8 mouse cellular contexts compared by ENCODE assay signal in the genomic region with DNA sequence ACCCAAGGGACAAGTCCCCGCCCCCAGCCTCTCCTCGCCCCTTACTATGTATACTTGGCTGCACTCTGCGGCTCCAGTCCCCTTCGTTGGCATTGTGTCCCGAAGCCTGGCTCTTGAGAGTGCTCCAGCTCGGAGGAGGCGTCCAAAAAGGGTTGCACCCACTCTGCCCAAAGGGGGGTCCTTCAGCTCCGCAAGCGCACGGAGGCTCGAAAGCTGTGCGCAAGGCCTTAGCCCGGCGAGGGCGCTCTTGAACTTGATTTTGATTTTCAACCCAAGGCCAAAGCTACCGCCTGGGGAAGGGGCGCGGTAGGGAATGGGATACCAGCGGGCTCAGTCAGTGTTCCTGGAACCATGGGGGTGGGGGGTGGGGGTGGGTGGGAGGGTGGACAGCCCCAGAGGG. TPM values are rescaled to one million over a fixed set of nuclear protein-coding genes. Genes with fewer than 3 reads are reported as not detected.
A peak's percentile ranks its signal among the peaks of the same experiment; 100 is the strongest.
DNase-seq lines count a peak whose midpoint lies in the region; ATAC-seq and TF ChIP-seq lines count a peak whose summit lies in the region.

No protein-coding gene starts in this region.

- peak overlapping the region; percentile 97 for H3K4me2 ChIP-seq in forebrain, postnatal 0 days (ENCODE audit: low read depth)
- peak overlapping the region; percentile 99 for H3K4me2 ChIP-seq in kidney, embryonic 14.5 days (replicated peaks; ENCODE audit: low read depth, low read length)
- H3K4me2 ChIP-seq in lung, embryonic 14.5 days = peak overlapping the region; percentile 99

- H3K27ac ChIP-seq in forebrain, postnatal 0 days (ENCODE audit: low read depth, low read length) = 0 out of 2 replicates have a peak overlapping the region, but pooled peaks have one; percentile 4
- no peak overlapping the region for H3K27ac ChIP-seq in kidney, embryonic 14.5 days (ENCODE audit: low read depth, low read length)
- no peak overlapping the region for H3K27ac ChIP-seq in lung, embryonic 14.5 days (ENCODE audit: low read depth)

- H3K4me3 ChIP-seq in forebrain, postnatal 0 days (ENCODE audit: low read depth, low read length) = peak overlapping the region; percentile 75
- peak overlapping the region; percentile 51 for H3K4me3 ChIP-seq in kidney, embryonic 14.5 days (ENCODE audit: low read length)
- H3K4me3 ChIP-seq in lung, embryonic 14.5 days (ENCODE audit: low read depth, low read length) = peak overlapping the region; percentile 61; the same call in 1 of the 2 replicates

- no peaks in the 10 kb centered on the region for H3K36me3 ChIP-seq in forebrain, postnatal 0 days (ENCODE audit: insufficient read depth)
- no peaks in the 10 kb centered on the region for H3K36me3 ChIP-seq in kidney, embryonic 14.5 days (ENCODE audit: control insufficient read depth, insufficient read depth, low read length)
- no peaks in the 10 kb centered on the region for H3K36me3 ChIP-seq in lung, embryonic 14.5 days (ENCODE audit: insufficient read depth)

- H3K9me3 ChIP-seq in forebrain, postnatal 0 days (ENCODE audit: low read length) = no peaks in the 10 kb centered on the region
- no peaks in the 10 kb centered on the region for H3K9me3 ChIP-seq in kidney, embryonic 14.5 days (ENCODE audit: control insufficient read depth, low read length)
- no peaks in the 10 kb centered on the region for H3K9me3 ChIP-seq in lung, embryonic 14.5 days (ENCODE audit: low read depth, low read length)

- ATAC-seq in forebrain, postnatal 0 days = peak; percentile 70
- ATAC-seq in kidney, embryonic 14.5 days (ENCODE audit: low FRiP score, low TSS enrichment) = peak; percentile 21; the same call in 1 of the 2 replicates
- ATAC-seq in lung, embryonic 14.5 days (ENCODE audit: insufficient read depth) = peak; percentile 22; the same call in 1 of the 2 replicates

- WGBS in forebrain, postnatal 0 days = under 1% methylated on average over 19 of the region's 19 CpGs
- under 1% methylated on average over 19 of the region's 19 CpGs for WGBS in kidney, embryonic 14.5 days
- under 1% methylated on average over 19 of the region's 19 CpGs for WGBS in lung, embryonic 14.5 days

- peaks cover 39% of the 10 kb centered on the region for H3K27me3 ChIP-seq in forebrain, postnatal 0 days (ENCODE audit: insufficient read depth, low read length)
- H3K27me3 ChIP-seq in kidney, embryonic 14.5 days (ENCODE audit: control insufficient read depth, insufficient read depth, low read length) = peaks cover 68% of the 10 kb centered on the region
- H3K27me3 ChIP-seq in lung, embryonic 14.5 days (ENCODE audit: insufficient read depth, low read length) = peaks cover 70% of the 10 kb centered on the region

- TF ChIP-seq CTCF in forebrain, postnatal 0 days (IDR thresholded peaks at IDR 0.05; ENCODE audit: low read depth) = peak; percentile 74
- TF ChIP-seq CTCF in lung, embryonic 14.5 days (IDR thresholded peaks at IDR 0.05; ENCODE audit: low read depth) = peak; percentile 61

- H3K9ac ChIP-seq in forebrain, postnatal 0 days = no peak overlapping the region
- H3K9ac ChIP-seq in kidney, embryonic 14.5 days (ENCODE audit: low read depth, low read length) = no peak overlapping the region
- H3K9ac ChIP-seq in lung, embryonic 14.5 days = no peak overlapping the region

- peaks cover 8% of the 10 kb centered on the region for H3K4me1 ChIP-seq in forebrain, postnatal 0 days (ENCODE audit: insufficient read depth)
- H3K4me1 ChIP-seq in kidney, embryonic 14.5 days (ENCODE audit: control insufficient read depth, insufficient read depth, low read length) = peaks cover 22% of the 10 kb centered on the region
- 0 out of 2 replicates have a peak, but pooled peaks cover 7% of the 10 kb centered on the region for H3K4me1 ChIP-seq in lung, embryonic 14.5 days (ENCODE audit: insufficient read depth)

- DNase-seq in cerebellum, postnatal 36 days = peak; percentile 39 to 42
- DNase-seq in cerebellum, adult 9-11 months = no peak
- DNase-seq in adrenal gland, adult 2 months = peak; percentile 63
- DNase-seq in forebrain, postnatal 0 days = peak; percentile 90
- peak; percentile 89 for DNase-seq in lung, embryonic 14.5 days
- DNase-seq in retina, postnatal 1 day = peak; percentile 75
- DNase-seq in B cell, adult 2 months = no peak

RNA-seq across cellular contexts. Expression of gene Elfn1, which starts 0.5 kb away (rescaled TPM):
- 10 to 100 TPM in 1 of 2 experiments, under 1 TPM in 1; 0.35 to 25.4 TPM for total RNA-seq in adrenal gland, adult 2 months (2021)
- polyA plus RNA-seq in adrenal gland, adult 2 months (2012; rRNA removed) = 33.8 and 96.1 TPM in 2 replicates
- 17.2 and 28.9 TPM in 2 replicates for total RNA-seq in forebrain, postnatal 0 days (2014; rRNA removed)
- polyA plus RNA-seq in forebrain, postnatal 0 days (2015; fragmentation: Nextera tagmentation; extraction: Ambion mirVana) = 3.4 and 4.1 TPM in 2 replicates
- 0.14 and 0.50 TPM in 2 replicates for polyA plus RNA-seq in kidney, embryonic 14.5 days (2014; fragmentation: Nextera tagmentation; extraction: Ambion mirVana)
- polyA plus RNA-seq in lung, embryonic 14.5 days (2014; fragmentation: Nextera tagmentation; extraction: Ambion mirVana) = 0.12 and 0.46 TPM in 2 replicates

Comparison
In these comparisons a context has a peak if more than half of its experiments do, and no peak if none do; other contexts are left out.
1. DNase-seq: peak in cerebellum, postnatal 36 days (2 of 2), adrenal gland, adult 2 months (single experiment), forebrain, postnatal 0 days (single experiment), lung, embryonic 14.5 days (single experiment) and retina, postnatal 1 day (single experiment); none in cerebellum, adult 9-11 months (single experiment) and B cell, adult 2 months (0 of 2).
2. Peak in every context shown above with its lines, with median percentiles within 50 percentile points of each other: ATAC-seq, H3K4me2 ChIP-seq and H3K4me3 ChIP-seq.